Mouse (Mus musculus): ENCODE data around the gene Pwwp2b. TPM values are rescaled to one million over a fixed set of nuclear protein-coding genes. Genes with fewer than 3 reads are reported as not detected.

Pwwp2b gene
- polyA plus RNA-seq, 1 experiment from 2014 or later: 7.0 TPM

Other genes starting within 250 kb of the Pwwp2b start
- 1.6 and 2.5 TPM in 2 replicates for gene Dpysl4, start 162.5 kb upstream of the Pwwp2b start, polyA plus RNA-seq (2015; fragmentation: Nextera tagmentation; extraction: Ambion mirVana)
- gene Lrrc27, start 35.5 kb upstream of the Pwwp2b start, polyA plus RNA-seq (2015; fragmentation: Nextera tagmentation; extraction: Ambion mirVana): 2.8 and 4.1 TPM in 2 replicates
- gene Stk32c, start 35.2 kb upstream of the Pwwp2b start, polyA plus RNA-seq (2015; fragmentation: Nextera tagmentation; extraction: Ambion mirVana): 0.06 and 0.07 TPM in 2 replicates
- gene Inpp5a, start 140.6 kb downstream of the Pwwp2b start, polyA plus RNA-seq (2015; fragmentation: Nextera tagmentation; extraction: Ambion mirVana): 47.4 and 54.8 TPM in 2 replicates

Data from heart, embryonic 16.5 days (tissue).